ENCODE assay signal across 16 mouse cellular contexts in genomic region chr7:56114148-56114547, GRCm38 (mm10).
DNase-seq lines count a peak whose midpoint lies in the region; ATAC-seq lines count a peak whose summit lies in the region.
"Had no signal": no experiment of that assay in that cellular context is flagged by ENCODE, and none has a peak within 500 bp of the region (broad histone marks: within the 10 kb centered on the region; RNA-seq: fewer than 3 reads in every experiment).

No protein-coding gene starts in this region.

- 0 out of 2 replicates have a peak, but pooled peaks cover 4% of the 10 kb centered on the region for H3K4me1 ChIP-seq in heart, embryonic 12.5 days (replicated peaks)
- H3K4me1 ChIP-seq in hindbrain, embryonic 14.5 days (replicated peaks; ENCODE audit: control insufficient read depth, insufficient read depth, low read length): no peaks in the 10 kb centered on the region
- H3K4me1 ChIP-seq: heart, embryonic 13.5 days; hindbrain, embryonic 13.5 days had no signal

- no peaks in the 10 kb centered on the region for H3K9me3 ChIP-seq in heart, embryonic 12.5 days (replicated peaks)
- no peaks in the 10 kb centered on the region for H3K9me3 ChIP-seq in hindbrain, embryonic 14.5 days (ENCODE audit: control insufficient read depth, low read length)
- H3K9me3 ChIP-seq: heart, embryonic 13.5 days; hindbrain, embryonic 13.5 days; megakaryocyte, embryonic 14.5 days had no signal

- 60% methylated on average over 1 of the region's 1 CpGs for WGBS in heart, embryonic 12.5 days
- WGBS in hindbrain, embryonic 14.5 days: 89% methylated on average over 1 of the region's 1 CpGs

- peak; percentile 45 for DNase-seq in heart, adult 11 months
- DNase-seq in lung, postnatal 25 days (ENCODE audit: low spot score): peak; percentile 5
- no peak for DNase-seq in lung, postnatal 10 days
- peak; percentile 81 for DNase-seq in adrenal gland, adult 2 months
- DNase-seq in skeletal muscle tissue, adult 2 months (ENCODE audit: low read depth, low spot score): peak; percentile 36
- DNase-seq in hindbrain, embryonic 14.5 days (ENCODE audit: low spot score): no peak
- no peak for DNase-seq in retina, embryonic 14.5 days (ENCODE audit: low spot score)
- DNase-seq: cerebellum, postnatal 36 days; kidney, postnatal 10 days; liver, postnatal 0 days had no signal

- H3K4me3 ChIP-seq in heart, embryonic 12.5 days: no peak overlapping the region
- H3K4me3 ChIP-seq in hindbrain, embryonic 14.5 days (replicated peaks; ENCODE audit: low read length): no peak overlapping the region
- H3K4me3 ChIP-seq: heart, embryonic 13.5 days; hindbrain, embryonic 13.5 days; megakaryocyte, embryonic 14.5 days; myocyte had no signal

- H3K36me3 ChIP-seq in heart, embryonic 12.5 days: peaks cover 33% of the 10 kb centered on the region
- H3K36me3 ChIP-seq in hindbrain, embryonic 14.5 days (replicated peaks; ENCODE audit: control insufficient read depth, insufficient read depth): peaks cover 56% of the 10 kb centered on the region

- no peak overlapping the region for H3K27ac ChIP-seq in heart, embryonic 12.5 days (ENCODE audit: poor library complexity, severe bottlenecking)
- H3K27ac ChIP-seq in hindbrain, embryonic 14.5 days: no peak overlapping the region
- H3K27ac ChIP-seq: heart, embryonic 13.5 days; hindbrain, embryonic 13.5 days had no signal

- H3K9ac ChIP-seq in heart, embryonic 12.5 days: no peak overlapping the region
- H3K9ac ChIP-seq in hindbrain, embryonic 14.5 days: no peak overlapping the region
- H3K9ac ChIP-seq: heart, embryonic 13.5 days; hindbrain, embryonic 13.5 days; liver, postnatal 0 days had no signal

- H3K4me2 ChIP-seq in heart, embryonic 12.5 days: no peak overlapping the region
- no peak overlapping the region for H3K4me2 ChIP-seq in hindbrain, embryonic 14.5 days (replicated peaks)
- H3K4me2 ChIP-seq: heart, embryonic 13.5 days; hindbrain, embryonic 13.5 days had no signal

- H3K27me3 ChIP-seq in heart, embryonic 12.5 days (replicated peaks): no peaks in the 10 kb centered on the region
- H3K27me3 ChIP-seq in hindbrain, embryonic 14.5 days (ENCODE audit: control insufficient read depth, insufficient read depth, low read length): no peaks in the 10 kb centered on the region
- H3K27me3 ChIP-seq: heart, embryonic 13.5 days; hindbrain, embryonic 13.5 days; megakaryocyte, embryonic 14.5 days had no signal

- no peak for ATAC-seq in heart, embryonic 12.5 days (ENCODE audit: insufficient number of reproducible peaks, low FRiP score)
- ATAC-seq in hindbrain, embryonic 14.5 days (ENCODE audit: low FRiP score): no peak
- ATAC-seq: CD4-positive, CD25-positive, alpha-beta regulatory T cell, adult 4 months; liver, postnatal 0 days had no signal

Comparison
In these comparisons a context has a peak if more than half of its experiments do, and no peak if none do; other contexts are left out.
1. DNase-seq: peak in heart, adult 11 months (single experiment), lung, postnatal 25 days (single experiment), adrenal gland, adult 2 months (single experiment) and skeletal muscle tissue, adult 2 months (single experiment); none in lung, postnatal 10 days (single experiment), hindbrain, embryonic 14.5 days (single experiment) and retina, embryonic 14.5 days (single experiment).